Mouse (Mus musculus): ENCODE results near the gene Ntf5. TPM values are rescaled to one million over a fixed set of nuclear protein-coding genes. Genes with fewer than 3 reads are reported as not detected.

The Ntf5 gene
- polyA plus RNA-seq, 2 experiments = 0.19 to 0.20 TPM

DNA sequence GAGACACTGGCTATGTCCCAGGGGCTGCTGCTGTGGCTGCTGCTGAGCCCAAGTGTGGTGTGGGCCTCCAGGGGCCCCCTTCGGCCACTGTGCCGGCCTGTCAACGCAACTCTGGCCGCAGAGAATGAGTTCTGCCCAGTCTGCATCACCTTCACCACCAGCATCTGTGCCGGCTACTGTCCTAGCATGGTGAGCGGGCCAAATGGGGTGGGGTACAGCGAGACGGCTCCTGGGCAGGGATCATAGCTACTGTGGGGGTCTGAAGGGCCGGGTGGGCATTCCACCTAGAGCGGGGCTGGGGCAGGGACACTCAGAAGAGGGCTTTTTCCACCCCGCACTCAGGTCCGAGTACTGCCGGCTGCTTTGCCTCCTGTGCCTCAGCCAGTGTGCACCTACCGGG, 7.7 kb downstream of the Ntf5 start:
- no peak for ATAC-seq (ENCODE audit: insufficient read depth)
- WGBS (ENCODE audit: insufficient replicate concordance) = 80% methylated on average over 14 of the region's 14 CpGs
- H3K36me3 ChIP-seq (replicated peaks; ENCODE audit: control insufficient read depth, insufficient read depth, low read depth) = peaks cover 24% of the 10 kb centered on the region

DNA sequence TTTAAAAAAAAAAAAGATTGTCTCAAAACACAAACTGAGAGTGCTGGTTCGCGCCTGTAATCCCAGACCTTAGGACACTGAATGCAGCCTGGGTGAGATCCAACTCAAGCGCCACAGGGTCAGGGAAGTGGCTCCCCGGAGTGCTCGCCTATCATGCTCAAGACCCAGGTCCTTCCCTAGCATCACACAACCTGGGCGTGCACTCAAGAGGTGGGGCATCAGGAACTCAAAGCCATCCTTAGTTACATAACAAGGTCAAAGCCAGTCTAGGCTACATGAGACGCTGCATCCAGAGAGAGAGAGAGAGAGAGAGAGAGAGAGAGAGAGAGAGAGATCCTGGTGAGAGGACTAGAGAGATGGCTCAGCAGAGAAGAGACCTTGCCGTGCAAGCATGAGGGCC, 13.1 kb downstream of the Ntf5 start:
- 78% methylated on average over 8 of the region's 8 CpGs for WGBS (ENCODE audit: insufficient replicate concordance)
- no peak for ATAC-seq (ENCODE audit: insufficient read depth)

More for the DNA sequence above, 7.7 kb downstream of the Ntf5 start:
- peaks cover 30% of the 10 kb centered on the region for H3K27me3 ChIP-seq (ENCODE audit: control insufficient read depth, insufficient read depth, low read length)
- no peak overlapping the region for H3K27ac ChIP-seq
- TF ChIP-seq EP300 (IDR thresholded peaks at IDR 0.05; ENCODE audit: low read depth) = no peak
- no peak for TF ChIP-seq CTCF (IDR thresholded peaks at IDR 0.05; ENCODE audit: low read depth)
- no peaks in the 10 kb centered on the region for H3K9me3 ChIP-seq (ENCODE audit: control insufficient read depth, low read length)
- no peak for DNase-seq (ENCODE audit: low read depth in 3 of 3, low spot score in 3 of 3)
- no peaks in the 10 kb centered on the region for H3K4me1 ChIP-seq (replicated peaks; ENCODE audit: control insufficient read depth in 2 of 2, insufficient read depth in 2 of 2, low read length in 1 of 2)
- H3K4me2 ChIP-seq (ENCODE audit: low read depth) = no peak overlapping the region
- H3K4me3 ChIP-seq (ENCODE audit: insufficient read depth in 1 of 2, low read depth in 2 of 2, low read length in 2 of 2) = no peak overlapping the region
- no peak overlapping the region for H3K9ac ChIP-seq (replicated peaks)

DNA sequence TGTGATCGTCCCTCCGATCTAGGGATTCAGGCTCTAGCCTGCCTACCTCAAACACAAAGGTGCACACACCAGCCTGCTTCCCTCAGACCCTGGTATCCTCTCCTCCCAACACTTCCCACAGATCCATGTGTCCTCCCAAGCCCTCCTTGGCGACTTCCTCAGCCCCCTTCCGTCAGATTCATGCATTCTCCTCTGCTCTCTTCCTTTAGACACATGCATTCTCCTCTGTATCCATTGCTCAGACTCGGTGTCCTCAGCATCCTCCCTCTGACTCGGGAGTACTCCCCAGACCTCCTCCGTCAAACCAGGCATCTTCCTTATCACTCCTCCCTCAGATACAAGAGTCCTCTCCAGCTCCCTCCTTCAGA, 20.3 kb downstream of the Ntf5 start:
- peaks cover 5% of the 10 kb centered on the region for H3K36me3 ChIP-seq (replicated peaks; ENCODE audit: control insufficient read depth, insufficient read depth, low read depth)
- no peaks in the 10 kb centered on the region for H3K9me3 ChIP-seq (ENCODE audit: control insufficient read depth, low read length)
- no peaks in the 10 kb centered on the region for H3K27me3 ChIP-seq (ENCODE audit: control insufficient read depth, insufficient read depth, low read length)
- peak overlapping the region; percentile 88 for H3K4me2 ChIP-seq (ENCODE audit: low read depth)
- H3K27ac ChIP-seq = peak overlapping the region; percentile 79
- ATAC-seq (ENCODE audit: insufficient read depth) (no peak), DNase-seq (ENCODE audit: low read depth in 3 of 3, low spot score in 3 of 3) (no peak)
- WGBS (ENCODE audit: insufficient replicate concordance) = under 1% methylated on average over 7 of the region's 7 CpGs
- peaks cover 0 to 14% of the 10 kb centered on the region in 2 experiments; a peak in 2 of 4 replicates for H3K4me1 ChIP-seq (replicated peaks; ENCODE audit: control insufficient read depth in 2 of 2, insufficient read depth in 2 of 2, low read length in 1 of 2)
- TF ChIP-seq CTCF (IDR thresholded peaks at IDR 0.05; ENCODE audit: low read depth) = no peak
- no peak for TF ChIP-seq EP300 (IDR thresholded peaks at IDR 0.05; ENCODE audit: low read depth)
- H3K9ac ChIP-seq (replicated peaks) = peak overlapping the region; percentile 89
- peak overlapping the region; percentile 87 to 97 for H3K4me3 ChIP-seq (ENCODE audit: insufficient read depth in 1 of 2, low read depth in 2 of 2, low read length in 2 of 2)

More for the DNA sequence above, 13.1 kb downstream of the Ntf5 start:
- no peak overlapping the region for H3K9ac ChIP-seq (replicated peaks)
- no peak overlapping the region for H3K4me3 ChIP-seq (ENCODE audit: insufficient read depth in 1 of 2, low read depth in 2 of 2, low read length in 2 of 2)
- H3K9me3 ChIP-seq (ENCODE audit: control insufficient read depth, low read length) = no peaks in the 10 kb centered on the region
- H3K4me2 ChIP-seq (ENCODE audit: low read depth) = no peak overlapping the region
- no peak overlapping the region for H3K27ac ChIP-seq
- no peaks in the 10 kb centered on the region for H3K27me3 ChIP-seq (ENCODE audit: control insufficient read depth, insufficient read depth, low read length)
- DNase-seq (ENCODE audit: low read depth in 3 of 3, low spot score in 3 of 3) = no peak
- peaks cover 39% of the 10 kb centered on the region for H3K36me3 ChIP-seq (replicated peaks; ENCODE audit: control insufficient read depth, insufficient read depth, low read depth)
- no peaks in the 10 kb centered on the region for H3K4me1 ChIP-seq (replicated peaks; ENCODE audit: control insufficient read depth in 2 of 2, insufficient read depth in 2 of 2, low read length in 1 of 2)
- TF ChIP-seq EP300 (IDR thresholded peaks at IDR 0.05; ENCODE audit: low read depth) (no peak), CTCF (IDR thresholded peaks at IDR 0.05; ENCODE audit: low read depth) (no peak)

DNA sequence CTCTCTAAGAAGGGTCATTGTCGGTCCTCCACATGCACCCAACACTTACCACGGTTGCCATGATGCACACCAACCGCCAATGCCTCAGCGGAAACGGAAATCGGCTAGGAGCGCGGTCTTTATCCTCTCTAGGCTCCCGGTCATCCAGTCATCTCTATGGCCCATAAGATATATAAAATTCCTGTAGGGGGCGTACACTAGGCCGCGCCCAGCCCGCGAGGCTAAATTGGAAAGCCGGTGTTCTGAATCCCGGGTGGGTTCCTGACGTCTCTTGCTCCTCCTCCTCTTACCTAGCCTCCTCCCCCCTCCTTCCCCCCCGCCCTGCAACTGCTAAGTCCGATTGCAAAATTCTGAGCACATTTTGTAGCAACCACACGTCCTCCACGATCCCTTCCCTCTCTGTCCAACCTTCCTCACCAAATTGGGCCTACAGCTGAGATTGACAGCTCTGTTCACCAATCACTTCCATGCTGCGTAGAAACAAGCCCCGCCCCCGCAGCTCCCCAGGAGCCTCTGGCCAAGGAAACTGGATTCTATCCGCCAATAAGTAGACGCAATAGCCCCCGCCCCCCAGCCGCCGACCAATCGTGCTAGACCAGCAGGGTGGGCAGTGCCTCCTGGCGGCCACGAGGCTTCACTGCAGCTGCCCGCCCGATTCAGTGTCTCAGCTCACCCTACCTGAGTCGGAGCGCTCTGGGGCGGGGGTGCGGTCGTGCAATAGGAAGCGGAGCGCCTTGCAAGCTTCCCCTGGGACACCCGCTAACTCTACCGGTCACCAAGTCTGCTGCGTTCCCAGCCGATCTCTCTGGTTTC, 20.9 kb downstream of the Ntf5 start, which contains the start of gene Gys1:
Gene Gys1 (plus strand): TSS at position 642 of the 813 bp plus-strand sequence.
- peak within 1 kb of the TSS; percentile 87 to 97 for H3K4me3 ChIP-seq (ENCODE audit: insufficient read depth in 1 of 2, low read depth in 2 of 2, low read length in 2 of 2)
- peak within 1 kb of the TSS; percentile 79 for H3K27ac ChIP-seq
- H3K27me3 ChIP-seq (ENCODE audit: control insufficient read depth, insufficient read depth, low read length) = no peaks in the 10 kb centered on the region
- DNase-seq (ENCODE audit: low read depth in 3 of 3, low spot score in 3 of 3) = peak; percentile 99 to 100 (median 100)
- WGBS (ENCODE audit: insufficient replicate concordance) = under 1% methylated on average over 45 of the region's 45 CpGs
- H3K4me1 ChIP-seq (replicated peaks; ENCODE audit: control insufficient read depth in 2 of 2, insufficient read depth in 2 of 2, low read length in 1 of 2) = peaks cover 0 to 14% of the 10 kb centered on the region in 2 experiments; a peak in 2 of 4 replicates
- peak within 1 kb of the TSS; percentile 89 for H3K9ac ChIP-seq (replicated peaks)
- peak; percentile 97 for ATAC-seq (ENCODE audit: insufficient read depth)
- TF ChIP-seq CTCF (IDR thresholded peaks at IDR 0.05; ENCODE audit: low read depth) = peak; percentile 99
- TF ChIP-seq EP300 (IDR thresholded peaks at IDR 0.05; ENCODE audit: low read depth) = peak; percentile 67
- peaks cover 3% of the 10 kb centered on the region; the same call in 1 of the 2 replicates for H3K36me3 ChIP-seq (replicated peaks; ENCODE audit: control insufficient read depth, insufficient read depth, low read depth)
- no peaks in the 10 kb centered on the region for H3K9me3 ChIP-seq (ENCODE audit: control insufficient read depth, low read length)
- H3K4me2 ChIP-seq (ENCODE audit: low read depth) = peak within 1 kb of the TSS; percentile 88

GRCm38 (mm10) chr7:45435038-45435437, 21.5 kb downstream of the Ntf5 start:
- H3K36me3 ChIP-seq (replicated peaks; ENCODE audit: control insufficient read depth, insufficient read depth, low read depth) = peaks cover 3% of the 10 kb centered on the region; the same call in 1 of the 2 replicates
- H3K9me3 ChIP-seq (ENCODE audit: control insufficient read depth, low read length) = no peaks in the 10 kb centered on the region
- H3K27ac ChIP-seq = no peak overlapping the region
- H3K4me1 ChIP-seq (replicated peaks; ENCODE audit: control insufficient read depth in 2 of 2, insufficient read depth in 2 of 2, low read length in 1 of 2) = peaks cover 0 to 14% of the 10 kb centered on the region in 2 experiments; a peak in 2 of 4 replicates
- H3K27me3 ChIP-seq (ENCODE audit: control insufficient read depth, insufficient read depth, low read length) = no peaks in the 10 kb centered on the region
- peak overlapping the region; percentile 58 for H3K9ac ChIP-seq (replicated peaks)
- H3K4me2 ChIP-seq (ENCODE audit: low read depth) = peak overlapping the region; percentile 73
- no peak for DNase-seq (ENCODE audit: low read depth in 3 of 3, low spot score in 3 of 3)
- H3K4me3 ChIP-seq (ENCODE audit: insufficient read depth in 1 of 2, low read depth in 2 of 2, low read length in 2 of 2) = peak overlapping the region; percentile 39 to 51
- no peak for ATAC-seq (ENCODE audit: insufficient read depth)
- WGBS (ENCODE audit: insufficient replicate concordance) = 5% methylated on average over 16 of the region's 16 CpGs
- TF ChIP-seq EP300 (IDR thresholded peaks at IDR 0.05; ENCODE audit: low read depth) = no peak
- TF ChIP-seq CTCF (IDR thresholded peaks at IDR 0.05; ENCODE audit: low read depth) = no peak

Data from liver, embryonic 14.5 days (tissue).